Mouse (Mus musculus): ENCODE measurements around the gene Hyal3. TPM values are rescaled to one million over a fixed set of nuclear protein-coding genes. Genes with fewer than 3 reads are reported as not detected.

The Hyal3 gene
- total RNA-seq, 1 experiment: 0.54 TPM

DNA sequence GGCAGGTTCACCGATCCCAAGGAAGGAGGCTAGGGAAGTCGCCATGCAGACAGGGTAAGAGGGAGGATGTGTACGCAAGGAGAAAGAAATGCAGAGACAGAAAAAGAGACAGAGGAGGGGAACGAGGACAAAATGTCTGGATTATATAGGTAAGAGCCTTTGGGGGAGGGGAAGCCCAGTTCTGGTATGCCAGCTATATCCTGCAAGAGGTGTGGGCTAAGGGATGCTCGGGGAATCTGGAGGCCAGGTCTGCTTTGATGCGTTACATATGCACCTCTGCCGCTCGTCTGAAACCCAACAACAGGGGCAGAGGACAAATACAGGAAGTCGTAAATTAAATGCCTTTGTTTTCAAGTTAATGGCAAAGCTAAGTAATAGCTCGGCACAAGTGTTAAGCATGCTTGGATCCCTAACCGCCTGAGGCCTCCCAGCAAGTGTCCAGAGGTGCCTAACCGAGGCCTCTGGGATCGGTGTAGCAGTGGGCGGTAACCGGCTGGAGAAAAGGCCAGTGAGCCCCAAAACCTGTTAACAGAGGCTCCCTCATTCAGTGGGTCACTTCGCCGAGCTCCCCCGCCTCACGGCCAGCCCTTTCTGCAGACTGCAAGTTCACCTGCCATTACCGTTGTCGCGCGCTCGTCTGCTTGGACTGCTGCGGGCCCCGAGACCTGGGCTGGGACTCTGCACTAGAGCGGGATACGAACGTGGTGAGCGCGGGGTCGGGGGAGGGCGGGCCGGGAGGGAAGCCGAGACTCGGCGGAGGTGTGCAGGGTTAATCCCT is 26.9 kb upstream of the Hyal3 start:
- H3K9me3 ChIP-seq (ENCODE audit: control insufficient read depth, insufficient read depth, low read depth, low read length): no peaks in the 10 kb centered on the region
- H3K36me3 ChIP-seq (ENCODE audit: control insufficient read depth, insufficient read depth, low read length, poor library complexity, severe bottlenecking): peaks cover 12% of the 10 kb centered on the region
- no peak for TF ChIP-seq HCFC1 (IDR thresholded peaks at IDR 0.05; ENCODE audit: borderline replicate concordance, insufficient read depth, low read length)
- TF ChIP-seq MAFK (IDR thresholded peaks at IDR 0.05; ENCODE audit: insufficient read depth, low read depth, low read length): no peak
- no peak for TF ChIP-seq ZNF384 (IDR thresholded peaks at IDR 0.05; ENCODE audit: low read depth, low read length)
- no peak for TF ChIP-seq ZC3H11A (IDR thresholded peaks at IDR 0.05; ENCODE audit: borderline replicate concordance, low read depth, low read length)
- no peak for TF ChIP-seq CHD2 (IDR thresholded peaks at IDR 0.05; ENCODE audit: low read depth, low read length)
- H3K27ac ChIP-seq (ENCODE audit: insufficient read depth, low read depth, low read length, poor library complexity, severe bottlenecking): peak overlapping the region; percentile 4; the same call in 1 of the 2 replicates
- peak overlapping the region; percentile 61 to 67 for H3K4me3 ChIP-seq (ENCODE audit: insufficient read depth in 1 of 2, low read depth in 1 of 2, low read length in 2 of 2, poor library complexity in 1 of 2, severe bottlenecking in 1 of 2)
- no peak for DNase-seq (ENCODE audit: low read depth, low spot score)
- in situ Hi-C loops (cut with MboI; ENCODE audit: low sequenced_read_pairs in 2 of 2, unreplicated experiment in 2 of 2): no loop called here
- H3K4me1 ChIP-seq (ENCODE audit: control insufficient read depth in 2 of 2, insufficient read depth in 2 of 2, low read length in 2 of 2, poor library complexity in 1 of 2): peaks cover 0 to 14% of the 10 kb centered on the region in 2 experiments; a peak in 1 of 4 replicates
- H3K9ac ChIP-seq (ENCODE audit: insufficient read depth, low read depth, low read length, poor library complexity, severe bottlenecking): peak overlapping the region; percentile 69

DNA sequence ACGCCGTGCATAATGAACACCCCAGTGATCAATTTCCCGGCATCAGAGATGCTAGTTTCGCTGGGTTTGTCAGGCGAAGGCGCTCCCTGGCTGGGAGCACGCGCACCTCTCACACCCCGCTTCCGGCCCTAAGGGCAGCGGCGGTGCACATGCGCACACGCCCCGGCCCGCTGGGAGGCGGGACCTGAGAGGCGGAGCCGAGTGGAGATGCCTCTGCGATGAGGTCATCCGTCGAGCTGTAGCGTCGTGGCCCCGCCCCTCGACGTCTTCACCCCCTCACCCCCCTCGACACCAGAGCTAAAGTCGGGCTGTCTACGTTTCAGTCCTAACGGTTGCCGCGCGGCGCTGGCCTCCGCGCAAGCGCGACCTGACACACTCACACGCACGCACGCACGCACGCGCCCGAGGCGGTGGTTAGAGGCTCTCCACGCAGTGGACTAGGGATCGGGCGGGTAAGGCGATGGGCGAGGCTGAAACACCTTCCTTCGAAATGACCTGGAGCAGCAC is 26.2 kb upstream of the Hyal3 start:
- Histone ChIP-seq H3K9ac (ENCODE audit: insufficient read depth, low read depth, low read length, poor library complexity, severe bottlenecking) (peak overlapping the region; percentile 81), H3K4me3 (ENCODE audit: insufficient read depth in 1 of 2, low read depth in 1 of 2, low read length in 2 of 2, poor library complexity in 1 of 2, severe bottlenecking in 1 of 2) (peak overlapping the region; percentile 64 to 80), H3K36me3 (ENCODE audit: control insufficient read depth, insufficient read depth, low read length, poor library complexity, severe bottlenecking) (peaks cover 16% of the 10 kb centered on the region), H3K27ac (ENCODE audit: insufficient read depth, low read depth, low read length, poor library complexity, severe bottlenecking) (peak overlapping the region; percentile 57), H3K4me1 (ENCODE audit: control insufficient read depth in 2 of 2, insufficient read depth in 2 of 2, low read length in 2 of 2, poor library complexity in 1 of 2) (peaks cover 0 to 13% of the 10 kb centered on the region in 2 experiments; a peak in 1 of 4 replicates), H3K9me3 (ENCODE audit: control insufficient read depth, insufficient read depth, low read depth, low read length) (no peaks in the 10 kb centered on the region)
- no peak for TF ChIP-seq ZNF384 (IDR thresholded peaks at IDR 0.05; ENCODE audit: low read depth, low read length)
- TF ChIP-seq HCFC1 (IDR thresholded peaks at IDR 0.05; ENCODE audit: borderline replicate concordance, insufficient read depth, low read length): 0 out of 2 replicates have a peak, but pooled peaks have one; percentile 37
- peak; percentile 94 for DNase-seq (ENCODE audit: low read depth, low spot score)
- in situ Hi-C loops (cut with MboI; ENCODE audit: low sequenced_read_pairs in 2 of 2, unreplicated experiment in 2 of 2): no loop called here

DNA sequence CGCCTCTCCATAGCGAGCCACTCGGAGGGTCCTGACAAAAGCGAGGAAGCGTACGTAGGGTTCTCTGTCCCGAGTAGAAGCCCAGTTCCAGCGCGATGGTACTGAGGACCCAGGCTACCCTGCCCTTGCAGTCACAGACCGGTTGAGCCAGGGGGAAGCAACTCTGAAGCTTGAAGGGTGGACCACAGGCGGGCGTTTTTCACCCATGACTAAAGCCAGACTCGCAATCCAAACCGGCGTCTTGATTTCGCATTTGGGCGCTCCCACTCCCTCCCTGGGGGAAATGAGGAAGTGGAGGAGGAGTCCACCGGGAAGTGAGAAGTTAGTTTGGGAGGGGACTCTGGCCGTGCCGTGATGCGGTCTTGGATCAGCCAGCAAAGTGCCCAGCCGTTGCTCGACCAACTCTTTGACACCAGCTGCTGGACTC is 25.6 kb upstream of the Hyal3 start:
- TF ChIP-seq ZNF384 (IDR thresholded peaks at IDR 0.05; ENCODE audit: low read depth, low read length): no peak
- no peak for TF ChIP-seq CHD2 (IDR thresholded peaks at IDR 0.05; ENCODE audit: low read depth, low read length)
- no peak for TF ChIP-seq ZC3H11A (IDR thresholded peaks at IDR 0.05; ENCODE audit: borderline replicate concordance, low read depth, low read length)
- TF ChIP-seq HCFC1 (IDR thresholded peaks at IDR 0.05; ENCODE audit: borderline replicate concordance, insufficient read depth, low read length): no peak
- no peak for TF ChIP-seq MAFK (IDR thresholded peaks at IDR 0.05; ENCODE audit: insufficient read depth, low read depth, low read length)
- peak overlapping the region; percentile 57 for H3K27ac ChIP-seq (ENCODE audit: insufficient read depth, low read depth, low read length, poor library complexity, severe bottlenecking)
- peak overlapping the region; percentile 81 for H3K9ac ChIP-seq (ENCODE audit: insufficient read depth, low read depth, low read length, poor library complexity, severe bottlenecking)
- DNase-seq (ENCODE audit: low read depth, low spot score): no peak
- no peaks in the 10 kb centered on the region for H3K9me3 ChIP-seq (ENCODE audit: control insufficient read depth, insufficient read depth, low read depth, low read length)
- peak overlapping the region; percentile 64 to 80 for H3K4me3 ChIP-seq (ENCODE audit: insufficient read depth in 1 of 2, low read depth in 1 of 2, low read length in 2 of 2, poor library complexity in 1 of 2, severe bottlenecking in 1 of 2)
- H3K36me3 ChIP-seq (ENCODE audit: control insufficient read depth, insufficient read depth, low read length, poor library complexity, severe bottlenecking): peaks cover 16% of the 10 kb centered on the region
- in situ Hi-C loops (cut with MboI; ENCODE audit: low sequenced_read_pairs in 2 of 2, unreplicated experiment in 2 of 2): no loop called here
- H3K4me1 ChIP-seq (ENCODE audit: control insufficient read depth in 2 of 2, insufficient read depth in 2 of 2, low read length in 2 of 2, poor library complexity in 1 of 2): peaks cover 0 to 12% of the 10 kb centered on the region in 2 experiments; a peak in 1 of 4 replicates

DNA sequence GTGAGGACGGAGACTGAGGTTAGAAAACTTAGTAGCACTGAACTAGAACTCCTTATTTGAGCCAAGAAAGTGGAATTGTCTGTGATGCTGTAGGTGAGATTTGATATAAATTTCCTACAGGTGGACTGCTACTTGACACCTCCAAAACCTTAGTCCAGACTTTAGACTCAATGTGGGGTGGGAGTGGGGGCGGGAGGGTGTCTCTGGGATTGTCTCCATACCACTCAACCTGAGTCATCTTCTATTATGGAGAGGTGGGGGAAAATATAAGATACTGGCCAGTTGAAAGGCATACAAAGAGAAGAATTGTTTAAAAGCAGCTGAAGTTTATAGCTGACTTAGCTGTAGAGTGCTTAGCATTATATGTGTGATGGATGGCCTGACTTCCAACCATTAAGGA is 24.9 kb upstream of the Hyal3 start:
- peaks cover 16% of the 10 kb centered on the region for H3K36me3 ChIP-seq (ENCODE audit: control insufficient read depth, insufficient read depth, low read length, poor library complexity, severe bottlenecking)
- in situ Hi-C loops (cut with MboI; ENCODE audit: low sequenced_read_pairs in 2 of 2, unreplicated experiment in 2 of 2): no loop called here
- TF ChIP-seq CHD2 (IDR thresholded peaks at IDR 0.05; ENCODE audit: low read depth, low read length) (no peak), HCFC1 (IDR thresholded peaks at IDR 0.05; ENCODE audit: borderline replicate concordance, insufficient read depth, low read length) (no peak), MAFK (IDR thresholded peaks at IDR 0.05; ENCODE audit: insufficient read depth, low read depth, low read length) (no peak), ZC3H11A (IDR thresholded peaks at IDR 0.05; ENCODE audit: borderline replicate concordance, low read depth, low read length) (no peak), ZNF384 (IDR thresholded peaks at IDR 0.05; ENCODE audit: low read depth, low read length) (no peak)
- no peak for DNase-seq (ENCODE audit: low read depth, low spot score)
- peak overlapping the region; percentile 64 to 80 for H3K4me3 ChIP-seq (ENCODE audit: insufficient read depth in 1 of 2, low read depth in 1 of 2, low read length in 2 of 2, poor library complexity in 1 of 2, severe bottlenecking in 1 of 2)
- no peaks in the 10 kb centered on the region for H3K9me3 ChIP-seq (ENCODE audit: control insufficient read depth, insufficient read depth, low read depth, low read length)
- no peak overlapping the region for H3K27ac ChIP-seq (ENCODE audit: insufficient read depth, low read depth, low read length, poor library complexity, severe bottlenecking)
- H3K4me1 ChIP-seq (ENCODE audit: control insufficient read depth in 2 of 2, insufficient read depth in 2 of 2, low read length in 2 of 2, poor library complexity in 1 of 2): peaks cover 0 to 10% of the 10 kb centered on the region in 2 experiments; a peak in 1 of 4 replicates
- peak overlapping the region; percentile 81; the same call in 1 of the 2 replicates for H3K9ac ChIP-seq (ENCODE audit: insufficient read depth, low read depth, low read length, poor library complexity, severe bottlenecking)

Data from ES-E14 (cell line).